In genomic region chr13:6199107-6199506, GRCm38 (mm10) we compare ENCODE assay signal across 25 mouse cellular contexts.
DNase-seq lines count a peak whose midpoint lies in the region; ATAC-seq and TF ChIP-seq lines count a peak whose summit lies in the region.
"Had no signal": no experiment of that assay in that cellular context is flagged by ENCODE, and none has a peak within 500 bp of the region (broad histone marks: within the 10 kb centered on the region; RNA-seq: fewer than 3 reads in every experiment).

No protein-coding gene starts in this region.

- no peak for TF ChIP-seq CTCF in brain, embryonic 14.5 days (IDR thresholded peaks at IDR 0.05; ENCODE audit: borderline replicate concordance, extremely low read depth, insufficient read depth, insufficient read length)

- no peak for TF ChIP-seq POLR2A in brain, embryonic 14.5 days (IDR thresholded peaks at IDR 0.05; ENCODE audit: borderline replicate concordance, extremely low read depth, insufficient read depth, insufficient read length, poor library complexity, severe bottlenecking)

- no peak for ATAC-seq in embryonic facial prominence, embryonic 14.5 days (ENCODE audit: low read depth)
- 0 out of 2 replicates have a peak, but pooled peaks have one; percentile 50 for ATAC-seq in frontal cortex, adult (ENCODE audit: low TSS enrichment)
- ATAC-seq: activated CD4-positive, CD25-positive, alpha-beta regulatory T cell, adult 4 months; forebrain, embryonic 14.5 days; hindbrain, embryonic 16.5 days; intestine, embryonic 15.5 days had no signal

- H3K27ac ChIP-seq in embryonic facial prominence, embryonic 14.5 days (replicated peaks; ENCODE audit: low read depth, low read length): no peak overlapping the region
- no peak overlapping the region for H3K27ac ChIP-seq in embryonic facial prominence, embryonic 10.5 days (replicated peaks)
- H3K27ac ChIP-seq: embryonic facial prominence, embryonic 12.5 days; heart, embryonic 15.5 days; hindbrain, embryonic 10.5 days; hindbrain, embryonic 13.5 days; intestine, embryonic 15.5 days had no signal

- WGBS in embryonic facial prominence, embryonic 14.5 days: 87% methylated on average over 6 of the region's 6 CpGs
- 86% methylated on average over 6 of the region's 6 CpGs for WGBS in embryonic facial prominence, embryonic 10.5 days

- peaks cover 4% of the 10 kb centered on the region; the same call in 1 of the 2 replicates for H3K4me1 ChIP-seq in embryonic facial prominence, embryonic 14.5 days (ENCODE audit: control insufficient read depth, insufficient read depth, low read length)
- peaks cover 5% of the 10 kb centered on the region; the same call in 1 of the 2 replicates for H3K4me1 ChIP-seq in embryonic facial prominence, embryonic 10.5 days
- H3K4me1 ChIP-seq: embryonic facial prominence, embryonic 12.5 days; intestine, embryonic 15.5 days had no signal

- DNase-seq in embryonic facial prominence, embryonic 14.5 days (ENCODE audit: low spot score): peak; percentile 56
- no peak for DNase-seq in embryonic facial prominence, embryonic 10.5 days (ENCODE audit: low spot score)
- no peak for DNase-seq in frontal cortex, adult 2 months (ENCODE audit: extremely low spot score in 1 of 2, low spot score in 1 of 2)
- DNase-seq in brain, embryonic 14.5 days (ENCODE audit: low read depth): peak; percentile 31
- DNase-seq in left cerebral cortex, adult 18-20 months (ENCODE audit: low spot score in 2 of 2): no peak
- DNase-seq: adrenal gland, adult 8-10 months; adrenal gland, postnatal 25 days; cerebellum, adult 18-20 months; cerebellum, adult 9-10 months; cerebellum, postnatal 14 days; gastrocnemius, postnatal 25 days; heart, adult 18-20 months; heart, postnatal 10 days; heart, postnatal 36 days had no signal

- no peaks in the 10 kb centered on the region for H3K36me3 ChIP-seq in embryonic facial prominence, embryonic 14.5 days (ENCODE audit: control insufficient read depth, insufficient read depth, low read length)
- no peaks in the 10 kb centered on the region for H3K36me3 ChIP-seq in embryonic facial prominence, embryonic 10.5 days (replicated peaks)
- H3K36me3 ChIP-seq: embryonic facial prominence, embryonic 12.5 days; heart, embryonic 12.5 days; heart, embryonic 15.5 days; hindbrain, embryonic 10.5 days; hindbrain, embryonic 13.5 days; intestine, embryonic 15.5 days had no signal

- no peak overlapping the region for H3K9ac ChIP-seq in embryonic facial prominence, embryonic 14.5 days (ENCODE audit: low read depth, low read length)
- H3K9ac ChIP-seq: embryonic facial prominence, embryonic 12.5 days; heart, embryonic 12.5 days; heart, embryonic 15.5 days; hindbrain, embryonic 13.5 days; intestine, embryonic 15.5 days had no signal

- H3K27me3 ChIP-seq in embryonic facial prominence, embryonic 14.5 days (replicated peaks; ENCODE audit: control insufficient read depth, insufficient read depth, low read length): no peaks in the 10 kb centered on the region
- H3K27me3 ChIP-seq in embryonic facial prominence, embryonic 10.5 days (replicated peaks; ENCODE audit: low read depth, poor library complexity, severe bottlenecking): no peaks in the 10 kb centered on the region
- H3K27me3 ChIP-seq: embryonic facial prominence, embryonic 12.5 days; heart, embryonic 12.5 days; heart, embryonic 15.5 days; hindbrain, embryonic 13.5 days; intestine, embryonic 15.5 days had no signal

- H3K4me2 ChIP-seq in embryonic facial prominence, embryonic 14.5 days (ENCODE audit: low read depth, low read length): no peak overlapping the region
- H3K4me2 ChIP-seq: embryonic facial prominence, embryonic 12.5 days; heart, embryonic 12.5 days; heart, embryonic 15.5 days; hindbrain, embryonic 13.5 days; intestine, embryonic 15.5 days had no signal

- no peak overlapping the region for H3K4me3 ChIP-seq in embryonic facial prominence, embryonic 14.5 days (ENCODE audit: low read depth, low read length)
- no peak overlapping the region for H3K4me3 ChIP-seq in embryonic facial prominence, embryonic 10.5 days
- H3K4me3 ChIP-seq: embryonic facial prominence, embryonic 12.5 days; erythroblast, embryonic 14.5 days; heart, embryonic 12.5 days; heart, embryonic 15.5 days; hindbrain, embryonic 10.5 days; hindbrain, embryonic 13.5 days; intestine, embryonic 15.5 days had no signal

- no peaks in the 10 kb centered on the region; the same call in 1 of the 2 replicates for H3K9me3 ChIP-seq in embryonic facial prominence, embryonic 14.5 days (ENCODE audit: control insufficient read depth, low read length)
- H3K9me3 ChIP-seq in embryonic facial prominence, embryonic 10.5 days: no peaks in the 10 kb centered on the region
- H3K9me3 ChIP-seq: embryonic facial prominence, embryonic 12.5 days; heart, embryonic 12.5 days; heart, embryonic 15.5 days; intestine, embryonic 15.5 days had no signal

Comparison
In these comparisons a context has a peak if more than half of its experiments do, and no peak if none do; other contexts are left out.
1. DNase-seq: peak in embryonic facial prominence, embryonic 14.5 days (single experiment) and brain, embryonic 14.5 days (single experiment); none in embryonic facial prominence, embryonic 10.5 days (single experiment), frontal cortex, adult 2 months (0 of 2) and left cerebral cortex, adult 18-20 months (0 of 2).